Mouse (Mus musculus) hindbrain, embryonic 11.5 days (tissue): ENCODE data around the gene Wnt10b. TPM values are rescaled to one million over a fixed set of nuclear protein-coding genes. Genes with fewer than 3 reads are reported as not detected.

ENCODE experiments used
- ATAC-seq: fragments of 200-750 bp; cut with Nextera tagmentation; 2 replicates; pipeline ENCODE4 v1.8.0; 2017; ENCODE audit warnings: mild to moderate bottlenecking, moderate TSS enrichment, moderate library complexity; ENCODE audit not compliant: low FRiP score
- DNase-seq: peaks from one replicate; pipeline ENCODE4 v3.0.0-alpha.2; 2015; ENCODE audit warnings: low spot score
- H3K27ac ChIP-seq: fragments of 300-500 bp; sonication (generic); 2 replicates; pipeline ENCODE4 v1.5.1; 2014; ENCODE audit warnings: mild to moderate bottlenecking, low read depth, low read length
- H3K27me3 ChIP-seq: fragments of 300-500 bp; sonication (generic); 2 replicates; pipeline ENCODE4 v1.6.1; 2014; ENCODE audit warnings: mild to moderate bottlenecking, low read length, moderate library complexity, mixed read lengths; ENCODE audit not compliant: control insufficient read depth, insufficient read depth
- H3K36me3 ChIP-seq: fragments of 300-500 bp; sonication (generic); 2 replicates; pipeline ENCODE4 v1.6.1; 2014; ENCODE audit warnings: mild to moderate bottlenecking, low read length, moderate library complexity, mixed read lengths; ENCODE audit not compliant: control insufficient read depth, insufficient read depth
- H3K4me1 ChIP-seq: fragments of 300-500 bp; sonication (generic); replicated peaks from 2 replicates; pipeline ENCODE4 v1.6.1; 2014; ENCODE audit warnings: low read length, mixed read lengths; ENCODE audit not compliant: control insufficient read depth, insufficient read depth
- H3K4me2 ChIP-seq: fragments of 300-500 bp; sonication (generic); replicated peaks from 2 replicates; pipeline ENCODE4 v1.6.1; 2014; ENCODE audit warnings: mild to moderate bottlenecking, low read depth, low read length
- H3K4me3 ChIP-seq: fragments of 300-500 bp; sonication (generic); 2 replicates; pipeline ENCODE4 v1.5.1; 2014; ENCODE audit warnings: low read depth, low read length
- H3K9ac ChIP-seq: fragments of 300-500 bp; sonication (generic); 2 replicates; pipeline ENCODE4 v1.6.1; 2014; ENCODE audit warnings: low read depth, low read length
- H3K9me3 ChIP-seq: fragments of 300-500 bp; sonication (generic); 2 replicates; pipeline ENCODE4 v1.6.1; 2016; ENCODE audit warnings: low read length; ENCODE audit not compliant: control insufficient read depth
- WGBS: fragments of 180-500 bp; shearing (Covaris S2); extraction: QIAGEN DNeasy Blood & Tissue Kit; methylation state at CpG from one replicate; pipeline ENCODE4 v1.1.7; 2014; 5-methylcytosine and 5-hydroxymethylcytosine counted together
- polyA plus RNA-seq: library from polyadenylated mRNA; unstranded; fragments of >200 nt; fragmentation: Nextera tagmentation; extraction: Ambion mirVana; gene quantifications from 2 replicates; pipeline ENCODE4 v1.2.1, GENCODE M21; 2014

Gene Wnt10b
- polyA plus RNA-seq, 1 experiment from 2014 or later = 0.54 TPM

- no peak overlapping the region for H3K4me2 ChIP-seq
- 8% methylated on average over 8 of the region's 8 CpGs for WGBS
- no peaks in the 10 kb centered on the region for H3K9me3 ChIP-seq
- H3K9ac ChIP-seq = no peak overlapping the region
- H3K27me3 ChIP-seq = peaks cover 94% of the 10 kb centered on the region
- DNase-seq (no peak), ATAC-seq (no peak)
- no peak overlapping the region for H3K27ac ChIP-seq
- H3K4me3 ChIP-seq = no peak overlapping the region
- H3K4me1 ChIP-seq = peaks cover 23% of the 10 kb centered on the region
- no peaks in the 10 kb centered on the region for H3K36me3 ChIP-seq
Observed at GRCm38 (mm10) chr15:98802926-98803325, 25.0 kb upstream of the Wnt10b start.

- H3K36me3 ChIP-seq = no peaks in the 10 kb centered on the region
- no peak overlapping the region for H3K4me2 ChIP-seq
- H3K4me3 ChIP-seq = no peak overlapping the region
- H3K9me3 ChIP-seq = no peaks in the 10 kb centered on the region
- H3K27ac ChIP-seq = no peak overlapping the region
- no peak overlapping the region for H3K9ac ChIP-seq
- peaks cover 16% of the 10 kb centered on the region for H3K4me1 ChIP-seq
- DNase-seq (peak; percentile 96), ATAC-seq (no peak)
- H3K27me3 ChIP-seq = peaks cover 91% of the 10 kb centered on the region
- WGBS = 11% methylated on average over 12 of the region's 12 CpGs
Observed at GRCm38 (mm10) chr15:98799396-98799795, 21.4 kb upstream of the Wnt10b start.

- ATAC-seq (no peak), DNase-seq (peak; percentile 39)
- Histone ChIP-seq H3K9ac (no peak overlapping the region), H3K4me1 (peaks cover 16% of the 10 kb centered on the region), H3K9me3 (no peaks in the 10 kb centered on the region), H3K27ac (no peak overlapping the region), H3K36me3 (no peaks in the 10 kb centered on the region), H3K4me3 (no peak overlapping the region), H3K4me2 (no peak overlapping the region), H3K27me3 (peaks cover 91% of the 10 kb centered on the region)
- WGBS = 42% methylated on average over 3 of the region's 3 CpGs
Observed at GRCm38 (mm10) chr15:98798903-98799302, 21.0 kb upstream of the Wnt10b start.

GRCm38 (mm10) chr15:98797835-98798492, 20.0 kb upstream of the Wnt10b start:
- DNase-seq (peak; percentile 88), ATAC-seq (peak; percentile 96)
- H3K4me1 ChIP-seq = peaks cover 20% of the 10 kb centered on the region
- peaks cover 91% of the 10 kb centered on the region for H3K27me3 ChIP-seq
- H3K9ac ChIP-seq = no peak overlapping the region
- H3K36me3 ChIP-seq = no peaks in the 10 kb centered on the region
- H3K4me2 ChIP-seq = no peak overlapping the region
- no peak overlapping the region for H3K27ac ChIP-seq
- WGBS = under 1% methylated on average over 28 of the region's 28 CpGs
- no peaks in the 10 kb centered on the region for H3K9me3 ChIP-seq
- H3K4me3 ChIP-seq = no peak overlapping the region

- no peak overlapping the region for H3K4me2 ChIP-seq
- no peak overlapping the region for H3K4me3 ChIP-seq
- DNase-seq (peak; percentile 51), ATAC-seq (no peak)
- H3K9me3 ChIP-seq = no peaks in the 10 kb centered on the region
- H3K36me3 ChIP-seq = no peaks in the 10 kb centered on the region
- H3K9ac ChIP-seq = no peak overlapping the region
- H3K27me3 ChIP-seq = peaks cover 91% of the 10 kb centered on the region
- 5% methylated on average over 13 of the region's 13 CpGs for WGBS
- H3K4me1 ChIP-seq = peaks cover 22% of the 10 kb centered on the region
- no peak overlapping the region for H3K27ac ChIP-seq
Observed at GRCm38 (mm10) chr15:98796803-98797595, 19.0 kb upstream of the Wnt10b start.

GRCm38 (mm10) chr15:98793141-98793698, 15.3 kb upstream of the Wnt10b start:
- peak; percentile 37 for DNase-seq
- H3K4me2 ChIP-seq = peak overlapping the region; percentile 26; the same call in 1 of the 2 replicates

GRCm38 (mm10) chr15:98792233-98793020, 14.5 kb upstream of the Wnt10b start:
- peak overlapping the region; percentile 27; the same call in 1 of the 2 replicates for H3K9ac ChIP-seq
- WGBS = 2% methylated on average over 75 of the region's 75 CpGs
- DNase-seq (peak; percentile 33), ATAC-seq (no peak)
- peaks cover 18% of the 10 kb centered on the region for H3K4me1 ChIP-seq
- peaks cover 98% of the 10 kb centered on the region for H3K27me3 ChIP-seq
- H3K36me3 ChIP-seq = no peaks in the 10 kb centered on the region
- peak overlapping the region; percentile 26 for H3K4me2 ChIP-seq
- no peak overlapping the region for H3K27ac ChIP-seq
- H3K9me3 ChIP-seq = no peaks in the 10 kb centered on the region
- H3K4me3 ChIP-seq = peak overlapping the region; percentile 16

More at GRCm38 (mm10) chr15:98793141-98793698, 15.3 kb upstream of the Wnt10b start:
- 3% methylated on average over 13 of the region's 13 CpGs for WGBS
- Histone ChIP-seq H3K9ac (no peak overlapping the region), H3K27me3 (peaks cover 96% of the 10 kb centered on the region), H3K9me3 (no peaks in the 10 kb centered on the region), H3K27ac (no peak overlapping the region), H3K4me3 (peak overlapping the region; percentile 16; the same call in 1 of the 2 replicates), H3K36me3 (no peaks in the 10 kb centered on the region), H3K4me1 (peaks cover 23% of the 10 kb centered on the region)
- no peak for ATAC-seq

GRCm38 (mm10) chr15:98791771-98792170, 13.8 kb upstream of the Wnt10b start:
- Histone ChIP-seq H3K27ac (no peak overlapping the region), H3K27me3 (peaks cover 95% of the 10 kb centered on the region), H3K36me3 (no peaks in the 10 kb centered on the region), H3K9me3 (no peaks in the 10 kb centered on the region), H3K4me1 (peaks cover 15% of the 10 kb centered on the region), H3K4me3 (peak overlapping the region; percentile 23), H3K9ac (no peak overlapping the region), H3K4me2 (peak overlapping the region; percentile 26; the same call in 1 of the 2 replicates)
- ATAC-seq (no peak), DNase-seq (no peak)
- under 1% methylated on average over 23 of the region's 23 CpGs for WGBS
